Comparison of ENCODE assay signal across 20 mouse cellular contexts in the genomic region with DNA sequence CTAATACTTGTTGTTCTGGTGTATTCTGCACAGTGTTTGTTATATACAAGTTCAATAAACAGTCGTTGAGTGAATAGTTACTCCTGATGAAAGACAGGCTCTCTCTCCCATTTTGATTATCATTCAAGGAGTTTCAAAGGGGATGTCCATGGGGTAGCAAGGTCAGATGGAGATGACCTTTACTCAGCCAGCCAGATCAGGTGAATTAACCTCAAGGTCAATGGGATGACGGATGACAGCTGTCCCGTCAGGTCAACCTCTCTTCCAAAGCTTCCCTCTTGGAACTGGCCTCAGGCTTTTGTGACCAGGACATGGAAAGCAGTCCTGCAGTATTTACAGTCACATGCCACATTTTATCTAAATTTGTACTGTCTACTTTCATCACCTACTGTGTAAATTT.
DNase-seq lines count a peak whose midpoint lies in the region; ATAC-seq lines count a peak whose summit lies in the region.
"Had no signal": no experiment of that assay in that cellular context is flagged by ENCODE, and none has a peak within 500 bp of the region (broad histone marks: within the 10 kb centered on the region; RNA-seq: fewer than 3 reads in every experiment).

No protein-coding gene starts in this region.

- H3K9me3 ChIP-seq in kidney, embryonic 15.5 days (replicated peaks) = no peaks in the 10 kb centered on the region
- H3K9me3 ChIP-seq: embryonic facial prominence, embryonic 12.5 days; forebrain, embryonic 15.5 days; heart, embryonic 13.5 days had no signal

- peak; percentile 73 for DNase-seq in embryo, embryonic 10 days (ENCODE audit: low spot score)
- DNase-seq in embryo, embryonic 11 days = no peak
- DNase-seq in kidney, postnatal 25 days = no peak
- peak; percentile 11 for DNase-seq in retina, postnatal 1 day
- DNase-seq in retina, embryonic 14.5 days (ENCODE audit: low spot score) = no peak
- no peak for DNase-seq in yolk sac, embryonic 10.5 days (ENCODE audit: low spot score)
- DNase-seq: adrenal gland, postnatal 10 days; B cell, adult 2 months; cerebellum, adult 11-12 months; cerebellum, adult 9-10 months; cerebellum, postnatal 25 days; gastrocnemius, postnatal 36 days; heart, adult 11 months; heart, postnatal 36 days had no signal

- H3K4me1 ChIP-seq in kidney, embryonic 15.5 days = peaks cover 12% of the 10 kb centered on the region
- H3K4me1 ChIP-seq: embryonic facial prominence, embryonic 12.5 days; forebrain, embryonic 15.5 days had no signal

- H3K36me3 ChIP-seq in kidney, embryonic 15.5 days = no peaks in the 10 kb centered on the region
- H3K36me3 ChIP-seq: embryonic facial prominence, embryonic 12.5 days; forebrain, embryonic 15.5 days; heart, embryonic 13.5 days had no signal

- 42% methylated on average over 3 of the region's 3 CpGs for WGBS in kidney, embryonic 15.5 days

- no peak overlapping the region for H3K4me3 ChIP-seq in kidney, embryonic 15.5 days (replicated peaks)
- H3K4me3 ChIP-seq: embryonic facial prominence, embryonic 12.5 days; forebrain, embryonic 15.5 days; heart, embryonic 13.5 days had no signal

- H3K27me3 ChIP-seq in kidney, embryonic 15.5 days = no peaks in the 10 kb centered on the region
- H3K27me3 ChIP-seq: embryonic facial prominence, embryonic 12.5 days; forebrain, embryonic 15.5 days; heart, embryonic 13.5 days had no signal

- no peak overlapping the region for H3K9ac ChIP-seq in kidney, embryonic 15.5 days
- H3K9ac ChIP-seq: embryonic facial prominence, embryonic 12.5 days; forebrain, embryonic 15.5 days; heart, embryonic 13.5 days; hindbrain, embryonic 14.5 days had no signal

- 0 out of 2 replicates have a peak, but pooled peaks have one; percentile 33 for ATAC-seq in kidney, embryonic 15.5 days (replicated peaks; ENCODE audit: low FRiP score)
- ATAC-seq: CD4-positive, CD25-positive, alpha-beta regulatory T cell, adult 4 months; forebrain, embryonic 15.5 days had no signal

- H3K27ac ChIP-seq in kidney, embryonic 15.5 days = no peak overlapping the region
- H3K27ac ChIP-seq: embryonic facial prominence, embryonic 12.5 days; forebrain, embryonic 15.5 days; heart, embryonic 13.5 days; hindbrain, embryonic 14.5 days had no signal

- H3K4me2 ChIP-seq in kidney, embryonic 15.5 days = no peak overlapping the region
- H3K4me2 ChIP-seq: embryonic facial prominence, embryonic 12.5 days; forebrain, embryonic 15.5 days; heart, embryonic 13.5 days; hindbrain, embryonic 14.5 days had no signal

Comparison
In these comparisons a context has a peak if more than half of its experiments do, and no peak if none do; other contexts are left out.
1. DNase-seq: peak in embryo, embryonic 10 days (single experiment) and retina, postnatal 1 day (single experiment); none in embryo, embryonic 11 days (single experiment), kidney, postnatal 25 days (0 of 2), retina, embryonic 14.5 days (single experiment) and yolk sac, embryonic 10.5 days (single experiment).